Mouse (Mus musculus) kidney, postnatal 0 days (tissue): ENCODE measurements at regions not wholly inside any gene's neighbourhood (a gene's known extent, or its start where the extent isn't known, plus 50 kb on each side); places are given as distances from the start of the nearest gene placed in this dataset.
"Not testable (repeated sequence)": the region's sequence is repeated elsewhere in the genome, so short reads cannot be mapped to it uniquely, and the experiment has no call there.

ENCODE experiments used
- ATAC-seq: fragments of 200-750 bp; cut with Nextera tagmentation; replicated peaks from 2 replicates; pipeline ENCODE4 v1.8.0; 2017; ENCODE audit warnings: low read depth, moderate number of reproducible peaks, moderate TSS enrichment, moderate library complexity; ENCODE audit not compliant: low FRiP score
- DNase-seq: peaks from one replicate; pipeline ENCODE4 v3.0.0-alpha.2; 2016; ENCODE audit warnings: low spot score
- H3K27ac ChIP-seq: fragments of 300-500 bp; sonication (generic); 2 replicates; pipeline ENCODE4 v1.5.1; 2014; ENCODE audit warnings: mild to moderate bottlenecking
- H3K27me3 ChIP-seq: fragments of 300-500 bp; sonication (generic); 2 replicates; pipeline ENCODE4 v1.6.1; 2014; ENCODE audit warnings: low read length, mixed read lengths; ENCODE audit not compliant: insufficient read depth
- H3K36me3 ChIP-seq: fragments of 300-500 bp; sonication (generic); 2 replicates; pipeline ENCODE4 v1.6.1; 2014; ENCODE audit warnings: low read length, mixed read lengths; ENCODE audit not compliant: insufficient read depth
- H3K4me1 ChIP-seq: fragments of 300-500 bp; sonication (generic); replicated peaks from 2 replicates; pipeline ENCODE4 v1.6.1; 2014; ENCODE audit warnings: antibody characterized with exemption, low read length, mixed read lengths; ENCODE audit not compliant: insufficient read depth
- H3K4me2 ChIP-seq: fragments of 300-500 bp; sonication (generic); 2 replicates; pipeline ENCODE4 v1.6.1; 2014; ENCODE audit warnings: mild to moderate bottlenecking, low read length, moderate library complexity, mixed read lengths
- H3K4me3 ChIP-seq: fragments of 300-500 bp; sonication (generic); replicated peaks from 2 replicates; pipeline ENCODE4 v1.5.1; 2014; ENCODE audit warnings: low read depth, low read length
- H3K9ac ChIP-seq: fragments of 300-500 bp; sonication (generic); 2 replicates; pipeline ENCODE4 v1.6.1; 2014; ENCODE audit warnings: low read depth, low read length
- H3K9me3 ChIP-seq: fragments of 300-500 bp; sonication (generic); replicated peaks from 2 replicates; pipeline ENCODE4 v1.6.1; 2016; ENCODE audit warnings: low read length, inconsistent platforms, mixed read lengths
- CTCF ChIP-seq: IDR thresholded peaks from 2 replicates; pipeline ENCODE4 v1.5.1; 2016; ENCODE audit warnings: antibody characterized with exemption, low read depth, mild to moderate bottlenecking, moderate library complexity
- WGBS: fragments of 180-500 bp; shearing (Covaris S2); extraction: QIAGEN DNeasy Blood & Tissue Kit; methylation state at CpG from one replicate; pipeline ENCODE4 v1.1.7; 2014; 5-methylcytosine and 5-hydroxymethylcytosine counted together

GRCm38 (mm10) chr3:6768506-6768905 is 148.3 kb upstream of the 1700008P02Rik start:
- no peaks in the 10 kb centered on the region for H3K4me1 ChIP-seq
- no peaks in the 10 kb centered on the region for H3K36me3 ChIP-seq
- TF ChIP-seq CTCF = no peak
- H3K4me3 ChIP-seq = no peak overlapping the region
- WGBS = 77% methylated on average over 2 of the region's 2 CpGs
- no peak overlapping the region for H3K9ac ChIP-seq
- H3K27ac ChIP-seq = no peak overlapping the region
- ATAC-seq (no peak), DNase-seq (no peak)
- H3K9me3 ChIP-seq = no peaks in the 10 kb centered on the region
- H3K27me3 ChIP-seq = no peaks in the 10 kb centered on the region
- no peak overlapping the region for H3K4me2 ChIP-seq

- H3K4me3 ChIP-seq, ATAC-seq, DNase-seq, H3K27ac ChIP-seq, H3K9ac ChIP-seq, H3K9me3 ChIP-seq, H3K36me3 ChIP-seq, H3K27me3 ChIP-seq, H3K4me2 ChIP-seq, H3K4me1 ChIP-seq: not testable (repeated sequence)
These were observed 147.8 kb upstream of the 1700008P02Rik start for GRCm38 (mm10) chr3:6768085-6768484.

GRCm38 (mm10) chr3:6759172-6759571 is 138.9 kb upstream of the 1700008P02Rik start:
- ATAC-seq (no peak), DNase-seq (no peak)
- Histone ChIP-seq H3K4me2 (no peak overlapping the region), H3K4me1 (no peaks in the 10 kb centered on the region), H3K27me3 (no peaks in the 10 kb centered on the region), H3K4me3 (no peak overlapping the region), H3K9ac (no peak overlapping the region), H3K27ac (no peak overlapping the region), H3K9me3 (no peaks in the 10 kb centered on the region), H3K36me3 (no peaks in the 10 kb centered on the region)
- no peak for TF ChIP-seq CTCF
- WGBS = 54% methylated on average over 1 of the region's 1 CpGs

- no peaks in the 10 kb centered on the region for H3K4me1 ChIP-seq
- no peaks in the 10 kb centered on the region for H3K36me3 ChIP-seq
- ATAC-seq (no peak), DNase-seq (no peak)
- H3K27ac ChIP-seq = no peak overlapping the region
- no peak overlapping the region for H3K9ac ChIP-seq
- no peaks in the 10 kb centered on the region for H3K27me3 ChIP-seq
- H3K4me2 ChIP-seq = no peak overlapping the region
- no peaks in the 10 kb centered on the region for H3K9me3 ChIP-seq
- TF ChIP-seq CTCF = no peak
- no peak overlapping the region for H3K4me3 ChIP-seq
These were observed 137.3 kb upstream of the 1700008P02Rik start for GRCm38 (mm10) chr3:6757562-6757961.

- not testable (repeated sequence) for H3K4me3 ChIP-seq, DNase-seq, H3K36me3 ChIP-seq, H3K27ac ChIP-seq, H3K9ac ChIP-seq, H3K4me2 ChIP-seq, ATAC-seq, H3K27me3 ChIP-seq, H3K4me1 ChIP-seq, H3K9me3 ChIP-seq
- WGBS = 76% methylated on average over 6 of the region's 6 CpGs
These were observed 130.5 kb upstream of the 1700008P02Rik start for GRCm38 (mm10) chr3:6750746-6751145.

- Histone ChIP-seq H3K27ac (no peak overlapping the region), H3K9ac (no peak overlapping the region), H3K4me1 (no peaks in the 10 kb centered on the region), H3K36me3 (no peaks in the 10 kb centered on the region), H3K4me2 (no peak overlapping the region), H3K27me3 (no peaks in the 10 kb centered on the region), H3K9me3 (no peaks in the 10 kb centered on the region), H3K4me3 (no peak overlapping the region)
- ATAC-seq (no peak), DNase-seq (no peak)
- WGBS = 55% methylated on average over 5 of the region's 5 CpGs
- TF ChIP-seq CTCF = no peak
These were observed 111.4 kb upstream of the 1700008P02Rik start for GRCm38 (mm10) chr3:6731372-6732297.

GRCm38 (mm10) chr3:6730066-6730465 is 109.8 kb upstream of the 1700008P02Rik start:
- Histone ChIP-seq H3K4me1 (no peaks in the 10 kb centered on the region), H3K36me3 (no peaks in the 10 kb centered on the region), H3K4me3 (no peak overlapping the region), H3K27me3 (no peaks in the 10 kb centered on the region), H3K27ac (no peak overlapping the region), H3K4me2 (no peak overlapping the region), H3K9ac (no peak overlapping the region), H3K9me3 (no peaks in the 10 kb centered on the region)
- DNase-seq (no peak), ATAC-seq (no peak)
- no peak for TF ChIP-seq CTCF
